In genomic region chr11:116353535-116353934, GRCm38 (mm10) we compare ENCODE assay signal across 28 mouse cellular contexts. TPM values are rescaled to one million over a fixed set of nuclear protein-coding genes. Genes with fewer than 3 reads are reported as not detected.
"Had no signal": no experiment of that assay in that cellular context is flagged by ENCODE, and none has a peak within 500 bp of the region (broad histone marks: within the 10 kb centered on the region; RNA-seq: fewer than 3 reads in every experiment).

No protein-coding gene starts in this region.

- ATAC-seq: forebrain, embryonic 15.5 days; forebrain, postnatal 0 days; hindbrain, postnatal 0 days; liver, embryonic 12.5 days had no signal

- DNase-seq: forebrain, postnatal 0 days; gastrocnemius, postnatal 14 days; gastrocnemius, postnatal 36 days; heart, adult 11 months; heart, adult 2 months; heart, postnatal 14 days; heart, postnatal 36 days; kidney, adult 11 months; kidney, adult 2 months; kidney, adult 9 months; kidney, postnatal 14 days; kidney, postnatal 36 days had no signal

- H3K9ac ChIP-seq: forebrain, embryonic 15.5 days; forebrain, postnatal 0 days; heart, embryonic 12.5 days; heart, embryonic 15.5 days; hindbrain, embryonic 13.5 days; hindbrain, embryonic 15.5 days; kidney, embryonic 15.5 days; limb, embryonic 12.5 days; liver, embryonic 12.5 days had no signal

- H3K4me2 ChIP-seq: forebrain, embryonic 15.5 days; heart, embryonic 15.5 days; hindbrain, embryonic 13.5 days; hindbrain, embryonic 15.5 days; kidney, embryonic 15.5 days; limb, embryonic 12.5 days; liver, embryonic 12.5 days had no signal

- H3K27me3 ChIP-seq: forebrain, embryonic 15.5 days; heart, embryonic 12.5 days; heart, embryonic 15.5 days; hindbrain, embryonic 13.5 days; hindbrain, embryonic 15.5 days; kidney, embryonic 15.5 days; limb, embryonic 12.5 days had no signal

- H3K4me3 ChIP-seq: forebrain, embryonic 15.5 days; heart, adult 2 months; heart, embryonic 10.5 days; heart, embryonic 12.5 days; heart, embryonic 15.5 days; hindbrain, embryonic 13.5 days; hindbrain, embryonic 15.5 days; kidney, embryonic 15.5 days; layer of hippocampus, adult 2 months; left cerebral cortex, adult 2 months; limb, embryonic 10.5 days; limb, embryonic 12.5 days; liver, embryonic 12.5 days had no signal

- H3K27ac ChIP-seq: forebrain, embryonic 15.5 days; heart, adult 2 months; heart, embryonic 15.5 days; hindbrain, embryonic 13.5 days; hindbrain, embryonic 15.5 days; hindbrain, postnatal 0 days; kidney, embryonic 15.5 days; kidney, postnatal 0 days; layer of hippocampus, adult 2 months; left cerebral cortex, adult 2 months; limb, embryonic 10.5 days; limb, embryonic 12.5 days; liver, embryonic 12.5 days had no signal

- H3K4me1 ChIP-seq: forebrain, embryonic 15.5 days; heart, embryonic 15.5 days; hindbrain, embryonic 15.5 days; limb, embryonic 10.5 days; limb, embryonic 12.5 days; liver, embryonic 12.5 days had no signal

- H3K9me3 ChIP-seq: forebrain, embryonic 15.5 days; heart, embryonic 15.5 days; hindbrain, embryonic 13.5 days; hindbrain, embryonic 15.5 days; kidney, embryonic 15.5 days; limb, embryonic 10.5 days; liver, embryonic 12.5 days had no signal

RNA-seq across cellular contexts. Expression of gene Foxj1, which starts 18.3 kb away (rescaled TPM):
- total RNA-seq: gastrocnemius, adult 8-10 months; gastrocnemius, postnatal 36 days; heart, adult 2 months; heart, postnatal 36 days; hematopoietic stem cell, adult 5-6 weeks had no signal
